Mouse (Mus musculus) kidney, postnatal 0 days (tissue): ENCODE measurements at regions not wholly inside any gene's neighbourhood (a gene's known extent, or its start where the extent isn't known, plus 50 kb on each side); places are given as distances from the start of the nearest gene placed in this dataset.
A peak's percentile ranks its signal among the peaks of the same experiment; 100 is the strongest.

Source experiments
- ATAC-seq: fragments of 200-750 bp; cut with Nextera tagmentation; replicated peaks from 2 replicates; pipeline ENCODE4 v1.8.0; 2017; ENCODE audit warnings: low read depth, moderate number of reproducible peaks, moderate TSS enrichment, moderate library complexity; ENCODE audit not compliant: low FRiP score
- DNase-seq: peaks from one replicate; pipeline ENCODE4 v3.0.0-alpha.2; 2016; ENCODE audit warnings: low spot score
- H3K27ac ChIP-seq: fragments of 300-500 bp; sonication (generic); 2 replicates; pipeline ENCODE4 v1.5.1; 2014; ENCODE audit warnings: mild to moderate bottlenecking
- H3K27me3 ChIP-seq: fragments of 300-500 bp; sonication (generic); 2 replicates; pipeline ENCODE4 v1.6.1; 2014; ENCODE audit warnings: low read length, mixed read lengths; ENCODE audit not compliant: insufficient read depth
- H3K36me3 ChIP-seq: fragments of 300-500 bp; sonication (generic); 2 replicates; pipeline ENCODE4 v1.6.1; 2014; ENCODE audit warnings: low read length, mixed read lengths; ENCODE audit not compliant: insufficient read depth
- H3K4me1 ChIP-seq: fragments of 300-500 bp; sonication (generic); replicated peaks from 2 replicates; pipeline ENCODE4 v1.6.1; 2014; ENCODE audit warnings: antibody characterized with exemption, low read length, mixed read lengths; ENCODE audit not compliant: insufficient read depth
- H3K4me2 ChIP-seq: fragments of 300-500 bp; sonication (generic); 2 replicates; pipeline ENCODE4 v1.6.1; 2014; ENCODE audit warnings: mild to moderate bottlenecking, low read length, moderate library complexity, mixed read lengths
- H3K4me3 ChIP-seq: fragments of 300-500 bp; sonication (generic); replicated peaks from 2 replicates; pipeline ENCODE4 v1.5.1; 2014; ENCODE audit warnings: low read depth, low read length
- H3K9ac ChIP-seq: fragments of 300-500 bp; sonication (generic); 2 replicates; pipeline ENCODE4 v1.6.1; 2014; ENCODE audit warnings: low read depth, low read length
- H3K9me3 ChIP-seq: fragments of 300-500 bp; sonication (generic); replicated peaks from 2 replicates; pipeline ENCODE4 v1.6.1; 2016; ENCODE audit warnings: low read length, inconsistent platforms, mixed read lengths
- CTCF ChIP-seq: IDR thresholded peaks from 2 replicates; pipeline ENCODE4 v1.5.1; 2016; ENCODE audit warnings: antibody characterized with exemption, low read depth, mild to moderate bottlenecking, moderate library complexity
- WGBS: fragments of 180-500 bp; shearing (Covaris S2); extraction: QIAGEN DNeasy Blood & Tissue Kit; methylation state at CpG from one replicate; pipeline ENCODE4 v1.1.7; 2014; 5-methylcytosine and 5-hydroxymethylcytosine counted together

- Histone ChIP-seq H3K27me3 (no peaks in the 10 kb centered on the region), H3K4me1 (0 out of 2 replicates have a peak, but pooled peaks cover 3% of the 10 kb centered on the region), H3K27ac (no peak overlapping the region), H3K4me2 (no peak overlapping the region), H3K4me3 (no peak overlapping the region), H3K9ac (no peak overlapping the region), H3K36me3 (no peaks in the 10 kb centered on the region), H3K9me3 (no peaks in the 10 kb centered on the region)
- ATAC-seq (peak; percentile 47; the same call in 1 of the 2 replicates), DNase-seq (no peak)
- no peak for TF ChIP-seq CTCF
- 72% methylated on average over 6 of the region's 6 CpGs for WGBS
These were observed 74.6 kb downstream of the Btg1 start for GRCm38 (mm10) chr10:96691319-96691870.

- Histone ChIP-seq H3K4me2 (no peak overlapping the region), H3K9ac (no peak overlapping the region), H3K27ac (no peak overlapping the region), H3K4me3 (no peak overlapping the region), H3K9me3 (no peaks in the 10 kb centered on the region), H3K27me3 (no peaks in the 10 kb centered on the region), H3K36me3 (no peaks in the 10 kb centered on the region), H3K4me1 (no peaks in the 10 kb centered on the region; the same call in 1 of the 2 replicates)
- no peak for TF ChIP-seq CTCF
- DNase-seq (no peak), ATAC-seq (no peak)
- WGBS: 82% methylated on average over 7 of the region's 7 CpGs
These were observed 76.0 kb downstream of the Btg1 start for GRCm38 (mm10) chr10:96692821-96693220.

- Histone ChIP-seq H3K4me1 (no peaks in the 10 kb centered on the region; the same call in 1 of the 2 replicates), H3K27me3 (no peaks in the 10 kb centered on the region), H3K4me3 (no peak overlapping the region), H3K9ac (no peak overlapping the region), H3K4me2 (no peak overlapping the region), H3K27ac (no peak overlapping the region), H3K9me3 (no peaks in the 10 kb centered on the region), H3K36me3 (no peaks in the 10 kb centered on the region)
- 61% methylated on average over 6 of the region's 6 CpGs for WGBS
- DNase-seq (no peak), ATAC-seq (no peak)
- TF ChIP-seq CTCF: no peak
These were observed 77.0 kb downstream of the Btg1 start for GRCm38 (mm10) chr10:96693766-96694165.

GRCm38 (mm10) chr10:96696571-96696970 lies 79.8 kb downstream of the Btg1 start:
- H3K27me3 ChIP-seq: no peaks in the 10 kb centered on the region
- no peak overlapping the region for H3K4me2 ChIP-seq
- H3K9me3 ChIP-seq: no peaks in the 10 kb centered on the region
- H3K4me1 ChIP-seq: no peaks in the 10 kb centered on the region; the same call in 1 of the 2 replicates
- ATAC-seq (no peak), DNase-seq (no peak)
- no peak overlapping the region for H3K27ac ChIP-seq
- 96% methylated on average over 7 of the region's 7 CpGs for WGBS
- no peak for TF ChIP-seq CTCF
- H3K36me3 ChIP-seq: no peaks in the 10 kb centered on the region
- no peak overlapping the region for H3K4me3 ChIP-seq
- no peak overlapping the region for H3K9ac ChIP-seq

- WGBS: 22% methylated on average over 3 of the region's 3 CpGs
- Histone ChIP-seq H3K4me2 (no peak overlapping the region), H3K27ac (peak overlapping the region; percentile 69), H3K36me3 (no peaks in the 10 kb centered on the region), H3K9me3 (no peaks in the 10 kb centered on the region), H3K9ac (no peak overlapping the region), H3K4me3 (no peak overlapping the region), H3K27me3 (no peaks in the 10 kb centered on the region), H3K4me1 (no peaks in the 10 kb centered on the region; the same call in 1 of the 2 replicates)
- ATAC-seq: peak; percentile 89
- DNase-seq: peak; percentile 40
- no peak for TF ChIP-seq CTCF
These were observed 81.0 kb downstream of the Btg1 start for GRCm38 (mm10) chr10:96697781-96698180.

- Histone ChIP-seq H3K27ac (no peak overlapping the region), H3K4me3 (no peak overlapping the region), H3K9me3 (no peaks in the 10 kb centered on the region), H3K4me2 (no peak overlapping the region), H3K9ac (no peak overlapping the region), H3K36me3 (no peaks in the 10 kb centered on the region), H3K27me3 (no peaks in the 10 kb centered on the region), H3K4me1 (no peaks in the 10 kb centered on the region)
- TF ChIP-seq CTCF: no peak
- DNase-seq (no peak), ATAC-seq (no peak)
- 83% methylated on average over 4 of the region's 4 CpGs for WGBS
These were observed 89.8 kb downstream of the Btg1 start for GRCm38 (mm10) chr10:96706656-96707055.

GRCm38 (mm10) chr10:96708471-96708870 lies 91.7 kb downstream of the Btg1 start:
- ATAC-seq: no peak
- no peak for TF ChIP-seq CTCF
- 88% methylated on average over 2 of the region's 2 CpGs for WGBS
- H3K4me2 ChIP-seq: no peak overlapping the region
- no peaks in the 10 kb centered on the region for H3K36me3 ChIP-seq
- no peaks in the 10 kb centered on the region for H3K27me3 ChIP-seq
- DNase-seq: no peak
- H3K27ac ChIP-seq: no peak overlapping the region
- H3K4me3 ChIP-seq: no peak overlapping the region
- H3K9ac ChIP-seq: no peak overlapping the region
- no peaks in the 10 kb centered on the region for H3K9me3 ChIP-seq
- no peaks in the 10 kb centered on the region for H3K4me1 ChIP-seq
